Mouse (Mus musculus): Measurements from ENCODE around the gene Nek6.

GRCm38 (mm10) chr2:38586733-38587132 lies 75.3 kb downstream of the Nek6 start:
- TF ChIP-seq EP300 (IDR thresholded peaks at IDR 0.05; ENCODE audit: low read depth) (no peak), CTCF (IDR thresholded peaks at IDR 0.05; ENCODE audit: low read depth) (no peak)

All from liver, embryonic 14.5 days (tissue).